Mouse (Mus musculus): Measurements from ENCODE around the gene Nf2. TPM values are rescaled to one million over a fixed set of nuclear protein-coding genes. Genes with fewer than 3 reads are reported as not detected.

The Nf2 gene
- polyA plus RNA-seq, 1 experiment = 43.5 TPM

GRCm38 (mm10) chr11:4761991-4762390 is 87.3 kb downstream of the Nf2 start:
- Histone ChIP-seq H3K4me3 (ENCODE audit: low read depth, low read length) (no peak overlapping the region), H3K27ac (ENCODE audit: insufficient read depth, low read depth, low read length) (no peak overlapping the region), H3K36me3 (ENCODE audit: control insufficient read depth, insufficient read depth, low read length) (no peaks in the 10 kb centered on the region), H3K4me1 (ENCODE audit: control insufficient read depth, insufficient read depth, insufficient read length, low read length) (no peaks in the 10 kb centered on the region; the same call in 1 of the 2 replicates), H3K27me3 (ENCODE audit: control insufficient read depth, insufficient read depth, low read length) (no peaks in the 10 kb centered on the region)
- WGBS = 28% methylated on average over 6 of the region's 6 CpGs
- TF ChIP-seq POLR2A (IDR thresholded peaks at IDR 0.05; ENCODE audit: low read depth, low read length) = no peak
- no peak for TF ChIP-seq CTCF (IDR thresholded peaks at IDR 0.05; ENCODE audit: extremely low read depth, insufficient read length, insufficient replicate concordance, low read depth, low read length)

DNA sequence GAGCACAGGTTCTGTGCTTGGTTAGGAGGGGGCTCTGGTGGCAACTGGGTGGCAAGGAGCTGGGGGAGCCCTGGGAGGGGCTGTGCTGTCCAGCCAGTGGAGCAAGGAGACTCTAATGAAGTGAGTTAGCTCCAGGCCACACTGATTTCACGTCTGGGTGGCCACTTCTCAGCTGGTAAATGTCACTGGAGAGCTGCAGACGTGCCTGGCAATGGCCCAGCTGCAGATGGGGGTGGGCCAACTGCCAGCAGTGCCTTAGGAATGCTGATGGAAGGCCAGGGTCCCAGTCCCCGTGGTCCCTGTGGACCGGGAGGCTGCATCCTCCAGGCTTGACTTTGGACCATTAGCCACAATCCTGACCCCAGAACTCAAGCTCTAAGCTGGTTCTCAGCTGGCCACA is 88.9 kb downstream of the Nf2 start:
- no peak overlapping the region for H3K4me3 ChIP-seq (ENCODE audit: low read depth, low read length)
- H3K27me3 ChIP-seq (ENCODE audit: control insufficient read depth, insufficient read depth, low read length) = no peaks in the 10 kb centered on the region
- no peak overlapping the region for H3K27ac ChIP-seq (ENCODE audit: insufficient read depth, low read depth, low read length)
- H3K36me3 ChIP-seq (ENCODE audit: control insufficient read depth, insufficient read depth, low read length) = no peaks in the 10 kb centered on the region
- 41% methylated on average over 4 of the region's 4 CpGs for WGBS
- no peak for TF ChIP-seq POLR2A (IDR thresholded peaks at IDR 0.05; ENCODE audit: low read depth, low read length)
- no peak for TF ChIP-seq CTCF (IDR thresholded peaks at IDR 0.05; ENCODE audit: extremely low read depth, insufficient read length, insufficient replicate concordance, low read depth, low read length)
- no peaks in the 10 kb centered on the region; the same call in 1 of the 2 replicates for H3K4me1 ChIP-seq (ENCODE audit: control insufficient read depth, insufficient read depth, insufficient read length, low read length)

GRCm38 (mm10) chr11:4757789-4758158 is 91.6 kb downstream of the Nf2 start:
- WGBS = 44% methylated on average over 4 of the region's 4 CpGs
- Histone ChIP-seq H3K36me3 (ENCODE audit: control insufficient read depth, insufficient read depth, low read length) (no peaks in the 10 kb centered on the region), H3K27ac (ENCODE audit: insufficient read depth, low read depth, low read length) (no peak overlapping the region), H3K27me3 (ENCODE audit: control insufficient read depth, insufficient read depth, low read length) (no peaks in the 10 kb centered on the region), H3K4me3 (ENCODE audit: low read depth, low read length) (no peak overlapping the region), H3K4me1 (ENCODE audit: control insufficient read depth, insufficient read depth, insufficient read length, low read length) (no peaks in the 10 kb centered on the region; the same call in 1 of the 2 replicates)
- TF ChIP-seq POLR2A (IDR thresholded peaks at IDR 0.05; ENCODE audit: low read depth, low read length) = no peak
- no peak for TF ChIP-seq CTCF (IDR thresholded peaks at IDR 0.05; ENCODE audit: extremely low read depth, insufficient read length, insufficient replicate concordance, low read depth, low read length)

DNA sequence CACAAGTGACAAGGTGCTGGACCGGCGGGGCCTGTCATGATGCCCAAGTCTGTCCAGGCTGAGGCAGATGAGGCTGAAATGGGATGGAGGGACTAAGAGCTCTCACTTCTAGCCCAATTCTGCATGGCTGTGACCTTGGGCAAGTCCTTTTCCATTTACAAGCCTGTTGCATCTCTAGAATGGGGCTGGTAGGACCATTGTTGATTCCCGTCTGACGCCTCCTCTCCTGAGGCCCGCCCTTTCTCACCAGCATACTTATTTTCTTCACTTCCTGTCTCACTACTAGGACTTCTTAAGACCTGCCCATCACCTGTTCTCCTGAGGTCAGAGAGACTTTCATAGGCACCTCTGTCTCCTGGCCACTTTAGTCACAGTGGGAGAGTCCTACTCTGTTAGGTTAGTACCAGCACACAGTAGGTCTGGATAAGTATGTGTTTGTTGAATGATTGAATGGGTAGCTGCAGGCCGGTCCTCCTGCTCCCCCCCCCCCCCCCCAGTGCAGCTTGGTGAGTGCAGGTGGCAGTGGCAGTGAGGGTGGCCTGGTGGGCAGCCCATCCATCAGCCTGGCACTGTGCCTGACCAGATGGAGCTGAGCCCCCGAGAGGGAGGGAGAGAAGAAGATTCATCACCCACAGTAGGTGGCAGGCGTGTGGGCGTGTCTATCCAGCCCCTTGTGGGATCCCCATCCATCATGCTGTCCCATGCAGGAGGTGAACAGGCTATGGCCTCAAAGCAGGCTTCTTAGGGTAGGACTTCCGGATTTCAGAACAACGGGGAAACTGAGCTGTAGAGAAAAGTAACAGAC is 92.2 kb downstream of the Nf2 start:
- TF ChIP-seq POLR2A (IDR thresholded peaks at IDR 0.05; ENCODE audit: low read depth, low read length) (no peak), CTCF (IDR thresholded peaks at IDR 0.05; ENCODE audit: extremely low read depth, insufficient read length, insufficient replicate concordance, low read depth, low read length) (no peak)
- H3K4me1 ChIP-seq (ENCODE audit: control insufficient read depth, insufficient read depth, insufficient read length, low read length) = no peaks in the 10 kb centered on the region; the same call in 1 of the 2 replicates
- no peaks in the 10 kb centered on the region for H3K36me3 ChIP-seq (ENCODE audit: control insufficient read depth, insufficient read depth, low read length)
- no peak overlapping the region for H3K27ac ChIP-seq (ENCODE audit: insufficient read depth, low read depth, low read length)
- 54% methylated on average over 11 of the region's 11 CpGs for WGBS
- no peak overlapping the region for H3K4me3 ChIP-seq (ENCODE audit: low read depth, low read length)
- no peaks in the 10 kb centered on the region for H3K27me3 ChIP-seq (ENCODE audit: control insufficient read depth, insufficient read depth, low read length)

- WGBS = 81% methylated on average over 9 of the region's 9 CpGs
- H3K4me1 ChIP-seq (ENCODE audit: control insufficient read depth, insufficient read depth, insufficient read length, low read length) = no peaks in the 10 kb centered on the region; the same call in 1 of the 2 replicates
- H3K4me3 ChIP-seq (ENCODE audit: low read depth, low read length) = no peak overlapping the region
- no peak for TF ChIP-seq POLR2A (IDR thresholded peaks at IDR 0.05; ENCODE audit: low read depth, low read length)
- TF ChIP-seq CTCF (IDR thresholded peaks at IDR 0.05; ENCODE audit: extremely low read depth, insufficient read length, insufficient replicate concordance, low read depth, low read length) = no peak
- H3K27ac ChIP-seq (ENCODE audit: insufficient read depth, low read depth, low read length) = no peak overlapping the region
- no peaks in the 10 kb centered on the region for H3K36me3 ChIP-seq (ENCODE audit: control insufficient read depth, insufficient read depth, low read length)
- H3K27me3 ChIP-seq (ENCODE audit: control insufficient read depth, insufficient read depth, low read length) = no peaks in the 10 kb centered on the region
Observed at GRCm38 (mm10) chr11:4756460-4756859, 92.9 kb downstream of the Nf2 start.

DNA sequence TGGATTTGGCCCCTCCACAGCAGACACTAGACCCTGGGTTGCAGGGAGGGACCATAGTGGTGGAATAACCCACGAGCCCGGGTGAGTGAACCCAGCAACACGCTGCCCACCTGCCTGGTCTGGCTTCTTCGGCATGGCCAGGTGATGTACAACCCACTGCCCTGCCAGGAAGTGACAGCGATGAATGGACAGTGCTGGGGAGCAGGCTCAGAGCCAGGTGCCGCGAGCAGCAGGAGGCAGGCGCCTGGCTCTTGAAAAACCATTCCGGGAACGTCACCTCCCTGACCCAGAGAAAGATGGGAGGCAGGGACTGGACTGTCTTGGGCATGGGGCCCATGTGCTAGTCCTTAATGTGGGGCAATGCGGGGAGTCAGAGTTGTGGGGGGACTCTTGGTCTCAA is 94.5 kb downstream of the Nf2 start:
- no peak for TF ChIP-seq POLR2A (IDR thresholded peaks at IDR 0.05; ENCODE audit: low read depth, low read length)
- TF ChIP-seq CTCF (IDR thresholded peaks at IDR 0.05; ENCODE audit: extremely low read depth, insufficient read length, insufficient replicate concordance, low read depth, low read length) = no peak
- 81% methylated on average over 11 of the region's 11 CpGs for WGBS
- no peaks in the 10 kb centered on the region for H3K36me3 ChIP-seq (ENCODE audit: control insufficient read depth, insufficient read depth, low read length)
- H3K4me3 ChIP-seq (ENCODE audit: low read depth, low read length) = no peak overlapping the region
- no peaks in the 10 kb centered on the region for H3K4me1 ChIP-seq (ENCODE audit: control insufficient read depth, insufficient read depth, insufficient read length, low read length)
- no peak overlapping the region for H3K27ac ChIP-seq (ENCODE audit: insufficient read depth, low read depth, low read length)
- H3K27me3 ChIP-seq (ENCODE audit: control insufficient read depth, insufficient read depth, low read length) = peaks cover 5% of the 10 kb centered on the region; the same call in 1 of the 2 replicates

- no peak overlapping the region for H3K4me3 ChIP-seq (ENCODE audit: low read depth, low read length)
- H3K4me1 ChIP-seq (ENCODE audit: control insufficient read depth, insufficient read depth, insufficient read length, low read length) = no peaks in the 10 kb centered on the region
- no peaks in the 10 kb centered on the region for H3K36me3 ChIP-seq (ENCODE audit: control insufficient read depth, insufficient read depth, low read length)
- TF ChIP-seq POLR2A (IDR thresholded peaks at IDR 0.05; ENCODE audit: low read depth, low read length) = no peak
- no peak for TF ChIP-seq CTCF (IDR thresholded peaks at IDR 0.05; ENCODE audit: extremely low read depth, insufficient read length, insufficient replicate concordance, low read depth, low read length)
- WGBS = 90% methylated on average over 3 of the region's 3 CpGs
- peaks cover 5% of the 10 kb centered on the region; the same call in 1 of the 2 replicates for H3K27me3 ChIP-seq (ENCODE audit: control insufficient read depth, insufficient read depth, low read length)
- no peak overlapping the region for H3K27ac ChIP-seq (ENCODE audit: insufficient read depth, low read depth, low read length)
Observed at GRCm38 (mm10) chr11:4754036-4754435, 95.3 kb downstream of the Nf2 start.
